Mouse (Mus musculus) small intestine, adult 2 months (tissue): ENCODE results near the gene Fam118b.

ENCODE experiments used
- CTCF ChIP-seq: fragments of 200-500 bp; IDR thresholded peaks from 2 replicates; pipeline ENCODE4 v1.5.1; 2012; ENCODE audit warnings: low read depth, mild to moderate bottlenecking, control low read depth, inconsistent platforms, low read length, moderate library complexity, mixed read lengths; ENCODE audit not compliant: insufficient replicate concordance, insufficient read length; ENCODE audit errors: extremely low read depth
- POLR2A ChIP-seq: fragments of 200-500 bp; IDR thresholded peaks from 2 replicates; pipeline ENCODE4 v1.6.1; 2012; ENCODE audit warnings: low read depth, mild to moderate bottlenecking, control low read depth, inconsistent platforms, low read length, moderate library complexity

DNA sequence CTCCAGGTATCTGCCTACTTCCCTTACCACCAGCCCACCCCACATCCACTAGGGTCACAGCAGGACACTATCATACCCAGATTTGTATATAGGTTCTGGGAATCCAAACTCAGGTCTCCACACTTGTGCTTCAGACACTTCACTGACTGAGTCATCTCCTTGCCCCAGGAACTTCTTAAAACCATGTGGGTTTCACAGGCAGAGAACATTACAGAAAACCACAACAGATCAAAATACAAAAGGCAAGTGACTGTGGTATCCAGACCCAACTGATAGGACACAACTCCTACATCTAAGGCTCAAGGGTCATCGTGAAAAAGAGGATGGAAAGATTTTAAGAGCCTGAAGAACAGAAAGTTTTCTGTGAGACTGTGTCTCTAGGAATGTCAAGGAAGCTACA lies 94.3 kb downstream of the Fam118b start:
- no peak for TF ChIP-seq POLR2A
- TF ChIP-seq CTCF, result no peak
